Mouse (Mus musculus) liver, adult 2 months (tissue): ENCODE data around the gene Medag.

Source experiments
- CTCF ChIP-seq: fragments of 200-500 bp; IDR thresholded peaks from 2 replicates; pipeline ENCODE4 v1.5.1; 2011; ENCODE audit warnings: low read depth, low read length, control low read depth
- POLR2A ChIP-seq: fragments of 200-500 bp; IDR thresholded peaks from 2 replicates; pipeline ENCODE4 v1.6.1; 2011; ENCODE audit warnings: low read length, control low read depth; ENCODE audit not compliant: insufficient read depth; ENCODE audit errors: extremely low read depth

GRCm38 (mm10) chr5:149389548-149390211 lies 21.9 kb upstream of the Medag start:
- TF ChIP-seq CTCF = no peak
- TF ChIP-seq POLR2A = no peak
